Mouse (Mus musculus) CD4-positive, CD25-positive, alpha-beta regulatory T cell, adult 4 months (primary cell): Measurements from ENCODE around the gene Slc2a5. TPM values are rescaled to one million over a fixed set of nuclear protein-coding genes. Genes with fewer than 3 reads are reported as not detected.

Experiments used
- ATAC-seq: one replicate; pipeline ENCODE4 v1.8.0; 2017
- polyA plus RNA-seq, 2 experiments: library from polyadenylated mRNA; unstranded; fragments of 100-300 nt; shearing (Covaris generic); gene quantifications; one replicate each; pipeline ENCODE4 v1.2.1; 2017

Gene Slc2a5
- polyA plus RNA-seq, 2 experiments from 2014 or later, result not detected

GRCm38 (mm10) chr4:150144242-150144641 is 25.2 kb downstream of the Slc2a5 start:
- ATAC-seq, result no peak

- no peak for ATAC-seq
These were observed 27.2 kb downstream of the Slc2a5 start for GRCm38 (mm10) chr4:150146286-150146685.

- ATAC-seq, result no peak
These were observed 32.0 kb downstream of the Slc2a5 start for GRCm38 (mm10) chr4:150151045-150151444.

GRCm38 (mm10) chr4:150152483-150152882 is 33.4 kb downstream of the Slc2a5 start:
- no peak for ATAC-seq

GRCm38 (mm10) chr4:150155301-150155700 is 36.2 kb downstream of the Slc2a5 start:
- no peak for ATAC-seq

GRCm38 (mm10) chr4:150155731-150156130 is 36.6 kb downstream of the Slc2a5 start:
- ATAC-seq, result no peak

- ATAC-seq, result no peak
These were observed 38.3 kb downstream of the Slc2a5 start for GRCm38 (mm10) chr4:150157348-150157882.

- no peak for ATAC-seq
These were observed 40.4 kb downstream of the Slc2a5 start for GRCm38 (mm10) chr4:150159458-150159857.

- ATAC-seq, result no peak
These were observed 43.6 kb downstream of the Slc2a5 start for GRCm38 (mm10) chr4:150162561-150163169.

- no peak for ATAC-seq
These were observed 45.8 kb downstream of the Slc2a5 start for GRCm38 (mm10) chr4:150164875-150165274.

- ATAC-seq, result no peak
These were observed 49.3 kb downstream of the Slc2a5 start for GRCm38 (mm10) chr4:150168406-150168805.

- no peak for ATAC-seq
These were observed 53.0 kb downstream of the Slc2a5 start for GRCm38 (mm10) chr4:150172107-150172506.

- ATAC-seq, result peak; percentile 41
These were observed 54.2 kb downstream of the Slc2a5 start for GRCm38 (mm10) chr4:150173281-150173680.

GRCm38 (mm10) chr4:150174027-150174426 is 54.9 kb downstream of the Slc2a5 start:
- no peak for ATAC-seq

- peak; percentile 57 for ATAC-seq
These were observed 57.5 kb downstream of the Slc2a5 start for GRCm38 (mm10) chr4:150176535-150176934.

GRCm38 (mm10) chr4:150177122-150177521 is 58.0 kb downstream of the Slc2a5 start:
- ATAC-seq, result no peak

GRCm38 (mm10) chr4:150178131-150178530 is 59.0 kb downstream of the Slc2a5 start:
- no peak for ATAC-seq

GRCm38 (mm10) chr4:150181304-150181703 is 62.2 kb downstream of the Slc2a5 start:
- no peak for ATAC-seq

- no peak for ATAC-seq
These were observed 69.2 kb downstream of the Slc2a5 start for GRCm38 (mm10) chr4:150188236-150188635.

- ATAC-seq, result no peak
These were observed 73.1 kb downstream of the Slc2a5 start for GRCm38 (mm10) chr4:150192199-150192598.
